Mouse (Mus musculus) lung, embryonic 15.5 days (tissue): ENCODE measurements around the gene Psmb3. TPM values are rescaled to one million over a fixed set of nuclear protein-coding genes. Genes with fewer than 3 reads are reported as not detected.
A peak's percentile ranks its signal among the peaks of the same experiment; 100 is the strongest.

ENCODE experiments used
- ATAC-seq: fragments of 200-750 bp; cut with Nextera tagmentation; 2 replicates; pipeline ENCODE4 v1.8.0; 2017; ENCODE audit warnings: moderate number of reproducible peaks, borderline replicate concordance; ENCODE audit not compliant: low FRiP score, low TSS enrichment; ENCODE audit errors: extremely low read depth
- H3K27ac ChIP-seq: fragments of 300-500 bp; sonication (generic); 2 replicates; pipeline ENCODE4 v1.5.1; 2015; ENCODE audit warnings: moderate library complexity, mild to moderate bottlenecking, inconsistent platforms
- H3K27me3 ChIP-seq: fragments of 300-500 bp; sonication (generic); 2 replicates; pipeline ENCODE4 v1.6.1; 2015; ENCODE audit warnings: inconsistent platforms
- H3K36me3 ChIP-seq: fragments of 300-500 bp; sonication (generic); 2 replicates; pipeline ENCODE4 v1.6.1; 2015; ENCODE audit warnings: inconsistent platforms
- H3K4me1 ChIP-seq: fragments of 300-500 bp; sonication (generic); 2 replicates; pipeline ENCODE4 v1.6.1; 2015; ENCODE audit warnings: inconsistent platforms
- H3K4me2 ChIP-seq: fragments of 300-500 bp; sonication (generic); 2 replicates; pipeline ENCODE4 v1.6.1; 2015; ENCODE audit warnings: inconsistent platforms, mild to moderate bottlenecking, moderate library complexity
- H3K4me3 ChIP-seq: fragments of 300-500 bp; sonication (generic); 2 replicates; pipeline ENCODE4 v1.5.1; 2015; ENCODE audit warnings: mild to moderate bottlenecking, inconsistent platforms
- H3K9ac ChIP-seq: fragments of 300-500 bp; sonication (generic); 2 replicates; pipeline ENCODE4 v1.6.1; 2015; ENCODE audit warnings: inconsistent platforms
- H3K9me3 ChIP-seq: fragments of 300-500 bp; sonication (generic); 2 replicates; pipeline ENCODE4 v1.6.1; 2016; ENCODE audit warnings: inconsistent platforms
- WGBS: fragments of 180-500 bp; shearing (Covaris S2); methylation state at CpG from one replicate; pipeline ENCODE4 v1.1.7; 2015; 5-methylcytosine and 5-hydroxymethylcytosine counted together
- polyA plus RNA-seq: library from polyadenylated mRNA; unstranded; fragments of >200 nt; fragmentation: Nextera tagmentation; extraction: Ambion mirVana; gene quantifications from 2 replicates; pipeline ENCODE4 v1.2.1, GENCODE M21; 2015

The Psmb3 gene
- polyA plus RNA-seq, 1 experiment from 2014 or later = 465 TPM

DNA sequence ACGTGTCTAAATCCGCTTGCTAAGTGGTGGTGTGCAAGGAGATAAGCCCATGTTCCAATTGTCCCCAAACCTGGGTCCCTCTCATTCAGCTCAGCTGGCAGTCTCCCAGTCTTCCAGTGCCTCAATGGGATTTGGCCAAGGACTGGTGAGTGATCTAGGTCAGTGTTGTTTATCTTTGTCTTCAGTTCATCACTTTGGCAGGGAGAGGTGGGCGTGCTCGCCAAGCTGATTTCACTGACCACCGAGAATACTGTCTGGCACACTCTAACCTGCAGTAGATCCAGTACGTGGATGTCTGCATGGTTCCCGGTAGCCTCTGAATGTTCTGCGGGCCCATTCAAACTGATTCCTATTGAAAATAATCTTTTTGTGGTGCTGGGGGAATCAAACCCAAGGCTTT, 10.7 kb downstream of the Psmb3 start:
- H3K9me3 ChIP-seq = no peaks in the 10 kb centered on the region
- no peak overlapping the region for H3K9ac ChIP-seq
- H3K36me3 ChIP-seq = peaks cover 42% of the 10 kb centered on the region
- WGBS = 79% methylated on average over 8 of the region's 8 CpGs
- H3K4me3 ChIP-seq = no peak overlapping the region
- 0 out of 2 replicates have a peak, but pooled peaks cover 3% of the 10 kb centered on the region for H3K4me1 ChIP-seq
- no peak overlapping the region for H3K4me2 ChIP-seq
- no peak overlapping the region for H3K27ac ChIP-seq
- no peak for ATAC-seq
- H3K27me3 ChIP-seq = no peaks in the 10 kb centered on the region

DNA sequence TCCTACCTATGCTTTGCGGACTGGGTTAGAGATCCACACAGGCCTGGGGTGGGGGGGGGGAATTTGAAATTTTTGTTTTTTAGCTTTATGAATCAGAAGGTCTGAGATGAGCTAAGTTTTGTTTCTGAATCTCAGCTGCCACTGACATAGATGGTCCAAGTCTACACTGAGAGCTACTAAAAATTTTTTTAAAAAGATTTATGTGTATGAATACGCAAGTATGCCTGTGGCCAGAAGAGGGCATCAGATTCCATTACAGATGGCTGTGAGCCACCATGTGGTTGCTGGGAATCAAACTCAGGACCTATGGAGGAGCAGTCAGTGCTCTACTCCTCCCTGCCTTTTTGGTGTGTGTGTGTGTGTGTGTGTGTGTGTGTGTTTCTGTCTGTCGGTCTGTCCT, 11.2 kb downstream of the Psmb3 start:
- Histone ChIP-seq H3K27ac (no peak overlapping the region), H3K9me3 (no peaks in the 10 kb centered on the region), H3K27me3 (no peaks in the 10 kb centered on the region), H3K36me3 (peaks cover 38% of the 10 kb centered on the region), H3K4me1 (0 out of 2 replicates have a peak, but pooled peaks cover 3% of the 10 kb centered on the region), H3K4me3 (no peak overlapping the region), H3K4me2 (no peak overlapping the region), H3K9ac (no peak overlapping the region)
- 90% methylated on average over 3 of the region's 3 CpGs for WGBS
- no peak for ATAC-seq

DNA sequence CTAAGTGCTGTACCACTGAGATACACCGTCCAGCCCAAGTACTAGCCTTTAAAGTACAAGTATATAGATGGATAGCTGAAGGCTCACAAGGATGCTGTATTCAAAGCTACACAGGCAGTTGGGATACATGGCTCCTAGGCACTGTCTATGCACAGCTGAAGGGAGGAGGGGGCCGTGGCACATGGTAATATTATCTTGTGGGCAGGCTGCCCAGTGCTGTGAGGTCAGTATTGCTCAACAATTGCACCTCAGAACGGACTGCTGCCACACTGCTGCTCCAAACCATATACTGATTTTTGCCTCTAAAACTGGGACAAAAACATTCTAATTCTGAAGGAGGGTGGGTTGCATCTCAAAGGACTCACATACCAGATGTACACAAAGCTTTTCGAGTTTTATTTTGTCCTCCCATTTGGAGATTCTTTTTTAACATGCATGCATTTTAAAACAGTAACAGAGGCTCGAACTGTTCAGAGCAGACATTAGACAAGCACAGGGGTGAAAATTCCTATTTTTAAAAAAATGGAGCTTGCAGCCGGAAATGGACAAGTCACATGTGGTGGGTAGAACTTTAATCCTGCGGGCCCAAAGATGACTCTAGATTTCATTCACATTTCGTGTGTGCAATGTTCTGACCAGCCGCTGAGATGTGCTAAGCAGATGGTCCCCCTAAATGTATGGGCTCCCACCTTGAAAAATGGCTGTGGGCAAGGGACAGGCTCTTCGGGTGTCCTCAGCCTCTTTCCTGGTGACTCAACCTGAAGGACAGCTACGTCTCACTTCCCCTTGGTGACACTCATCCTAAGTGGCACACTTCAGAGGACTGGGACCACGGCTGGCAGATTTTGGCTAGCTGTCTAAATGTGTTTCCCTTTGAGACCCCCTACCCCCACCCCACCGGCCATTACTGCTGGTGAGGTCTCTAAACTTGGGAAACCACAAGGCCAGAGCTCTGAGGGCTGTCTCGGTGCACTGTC, 11.9 kb downstream of the Psmb3 start:
- Histone ChIP-seq H3K4me1 (0 out of 2 replicates have a peak, but pooled peaks cover 3% of the 10 kb centered on the region), H3K36me3 (peaks cover 45% of the 10 kb centered on the region), H3K4me3 (no peak overlapping the region), H3K27ac (0 out of 2 replicates have a peak overlapping the region, but pooled peaks have one; percentile 11), H3K9me3 (no peaks in the 10 kb centered on the region), H3K27me3 (no peaks in the 10 kb centered on the region), H3K4me2 (no peak overlapping the region), H3K9ac (no peak overlapping the region)
- no peak for ATAC-seq
- 74% methylated on average over 14 of the region's 14 CpGs for WGBS

GRCm38 (mm10) chr11:97716021-97716420, 12.8 kb downstream of the Psmb3 start:
- ATAC-seq = no peak
- Histone ChIP-seq H3K4me1 (0 out of 2 replicates have a peak, but pooled peaks cover 3% of the 10 kb centered on the region), H3K27ac (no peak overlapping the region), H3K9me3 (no peaks in the 10 kb centered on the region), H3K4me2 (no peak overlapping the region), H3K36me3 (peaks cover 54% of the 10 kb centered on the region), H3K4me3 (no peak overlapping the region), H3K27me3 (no peaks in the 10 kb centered on the region), H3K9ac (no peak overlapping the region)
- WGBS = 85% methylated on average over 8 of the region's 8 CpGs

GRCm38 (mm10) chr11:97717369-97718280, 14.4 kb downstream of the Psmb3 start:
- Histone ChIP-seq H3K4me1 (0 out of 2 replicates have a peak, but pooled peaks cover 3% of the 10 kb centered on the region), H3K9me3 (peaks cover 3% of the 10 kb centered on the region; the same call in 1 of the 2 replicates), H3K4me3 (no peak overlapping the region), H3K36me3 (peaks cover 65% of the 10 kb centered on the region), H3K4me2 (no peak overlapping the region), H3K9ac (no peak overlapping the region), H3K27me3 (no peaks in the 10 kb centered on the region), H3K27ac (no peak overlapping the region)
- 81% methylated on average over 26 of the region's 26 CpGs for WGBS
- no peak for ATAC-seq

DNA sequence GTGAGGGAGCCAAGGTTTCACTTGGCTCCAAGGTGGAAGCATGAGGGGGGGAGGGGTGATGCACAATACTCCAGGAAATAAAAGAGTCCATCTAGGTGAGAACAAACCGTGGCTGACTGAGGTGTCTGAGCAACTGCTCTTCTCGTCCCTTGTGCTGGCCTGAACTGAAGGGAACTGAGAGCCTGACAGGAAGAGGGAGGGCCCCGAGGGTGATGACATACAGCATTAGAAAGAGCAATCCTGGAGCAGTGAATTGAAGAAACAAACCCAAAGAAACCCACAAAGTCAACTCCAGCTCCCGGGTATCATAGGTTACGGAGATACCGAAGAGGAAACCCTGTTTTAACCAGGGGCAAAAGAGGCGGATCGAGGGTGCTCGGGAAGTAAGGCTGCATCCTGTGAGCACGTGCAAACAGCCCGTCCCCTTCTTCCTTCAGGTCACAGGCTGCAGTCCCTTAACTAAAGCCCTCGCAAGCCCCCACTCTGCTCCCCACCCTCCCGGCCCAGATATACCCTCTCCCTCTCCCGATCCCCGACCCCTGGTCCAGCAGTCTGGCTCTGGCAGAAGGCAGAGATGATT, 15.2 kb downstream of the Psmb3 start:
- peaks cover 3% of the 10 kb centered on the region; the same call in 1 of the 2 replicates for H3K9me3 ChIP-seq
- WGBS = 70% methylated on average over 15 of the region's 15 CpGs
- H3K9ac ChIP-seq = no peak overlapping the region
- ATAC-seq = no peak
- H3K4me3 ChIP-seq = no peak overlapping the region
- H3K36me3 ChIP-seq = peaks cover 60% of the 10 kb centered on the region
- no peaks in the 10 kb centered on the region for H3K27me3 ChIP-seq
- H3K4me2 ChIP-seq = no peak overlapping the region
- H3K27ac ChIP-seq = no peak overlapping the region
- 0 out of 2 replicates have a peak, but pooled peaks cover 3% of the 10 kb centered on the region for H3K4me1 ChIP-seq

- no peaks in the 10 kb centered on the region for H3K27me3 ChIP-seq
- H3K27ac ChIP-seq = no peak overlapping the region
- H3K4me3 ChIP-seq = no peak overlapping the region
- 0 out of 2 replicates have a peak, but pooled peaks cover 3% of the 10 kb centered on the region for H3K4me1 ChIP-seq
- H3K4me2 ChIP-seq = no peak overlapping the region
- peaks cover 3% of the 10 kb centered on the region; the same call in 1 of the 2 replicates for H3K9me3 ChIP-seq
- no peak for ATAC-seq
- H3K9ac ChIP-seq = no peak overlapping the region
- 84% methylated on average over 4 of the region's 4 CpGs for WGBS
- H3K36me3 ChIP-seq = peaks cover 55% of the 10 kb centered on the region
Measured at GRCm38 (mm10) chr11:97719041-97719440, 15.8 kb downstream of the Psmb3 start.

- no peak for ATAC-seq
- no peak overlapping the region for H3K9ac ChIP-seq
- peaks cover 64% of the 10 kb centered on the region for H3K36me3 ChIP-seq
- peaks cover 3% of the 10 kb centered on the region; the same call in 1 of the 2 replicates for H3K9me3 ChIP-seq
- no peaks in the 10 kb centered on the region for H3K4me1 ChIP-seq
- no peak overlapping the region for H3K4me3 ChIP-seq
- WGBS = 92% methylated on average over 4 of the region's 4 CpGs
- no peaks in the 10 kb centered on the region for H3K27me3 ChIP-seq
- no peak overlapping the region for H3K27ac ChIP-seq
- no peak overlapping the region for H3K4me2 ChIP-seq
Measured at GRCm38 (mm10) chr11:97721338-97721737, 18.1 kb downstream of the Psmb3 start.

- no peaks in the 10 kb centered on the region for H3K4me1 ChIP-seq
- no peak overlapping the region for H3K4me2 ChIP-seq
- no peak overlapping the region for H3K9ac ChIP-seq
- H3K27ac ChIP-seq = no peak overlapping the region
- 71% methylated on average over 7 of the region's 7 CpGs for WGBS
- ATAC-seq = peak; percentile 58
- H3K36me3 ChIP-seq = peaks cover 72% of the 10 kb centered on the region
- peaks cover 3% of the 10 kb centered on the region; the same call in 1 of the 2 replicates for H3K9me3 ChIP-seq
- no peak overlapping the region for H3K4me3 ChIP-seq
- H3K27me3 ChIP-seq = no peaks in the 10 kb centered on the region
Measured at GRCm38 (mm10) chr11:97723709-97724108, 20.5 kb downstream of the Psmb3 start.

- Histone ChIP-seq H3K27ac (no peak overlapping the region), H3K4me2 (no peak overlapping the region), H3K9ac (no peak overlapping the region), H3K4me3 (no peak overlapping the region), H3K27me3 (no peaks in the 10 kb centered on the region), H3K9me3 (no peaks in the 10 kb centered on the region), H3K4me1 (no peaks in the 10 kb centered on the region), H3K36me3 (peaks cover 61% of the 10 kb centered on the region)
- no peak for ATAC-seq
- WGBS = 75% methylated on average over 7 of the region's 7 CpGs
Measured at GRCm38 (mm10) chr11:97728311-97728710, 25.1 kb downstream of the Psmb3 start.

DNA sequence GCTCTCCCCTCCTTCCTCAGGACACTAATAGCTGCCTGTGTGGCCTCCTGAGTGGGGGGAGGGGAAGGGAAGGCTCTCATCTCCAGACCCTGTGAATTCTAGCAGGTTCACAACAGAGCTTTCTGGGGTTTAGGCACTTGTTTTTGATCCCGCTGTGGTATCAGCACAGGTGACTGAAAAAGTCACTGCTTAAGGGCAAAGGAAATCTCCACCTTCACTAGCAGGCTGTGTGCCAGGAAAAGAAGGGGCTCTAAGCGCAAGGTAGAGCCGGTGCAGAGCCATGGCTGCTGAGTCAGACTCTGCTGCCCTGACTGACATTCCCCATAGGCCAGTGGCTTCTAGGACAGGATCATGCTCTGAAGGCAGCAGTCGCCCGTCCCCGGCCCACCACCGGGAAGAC, 25.5 kb downstream of the Psmb3 start:
- Histone ChIP-seq H3K4me1 (no peaks in the 10 kb centered on the region), H3K9me3 (no peaks in the 10 kb centered on the region), H3K36me3 (peaks cover 61% of the 10 kb centered on the region), H3K27me3 (no peaks in the 10 kb centered on the region), H3K9ac (no peak overlapping the region), H3K27ac (no peak overlapping the region), H3K4me3 (no peak overlapping the region), H3K4me2 (no peak overlapping the region)
- WGBS = 81% methylated on average over 7 of the region's 7 CpGs
- no peak for ATAC-seq
